Mouse (Mus musculus) B cell, adult (primary cell): ENCODE data around the gene Pcbp4. TPM values are rescaled to one million over a fixed set of nuclear protein-coding genes. Genes with fewer than 3 reads are reported as not detected.

Source experiments
- total RNA-seq: library from RNA; stranded (reverse); gene quantifications from 4 replicates; pipeline ENCODE4 v1.2.4, GENCODE M21; 2023; ENCODE audit not compliant: inconsistent age

Pcbp4 gene
- 3.9 to 8.1 TPM (median 6.0 TPM) in 4 replicates for total RNA-seq

GRCm38 (mm10) chr9:106453271-106454070 is at the start of gene Pcbp4:
Gene Pcbp4 (plus strand): TSS chr9:106453291.

GRCm38 (mm10) chr9:106429221-106430014 is 23.7 kb upstream of the Pcbp4 start, which contains the start of gene Rpl29:
Gene Rpl29 (plus strand): TSS chr9:106429454.

GRCm38 (mm10) chr9:106447348-106447747 is 5.7 kb upstream of the Pcbp4 start, which contains the start of the genes Abhd14b and Abhd14a:
Gene Abhd14b (plus strand): TSS chr9:106447459.
Gene Abhd14a (minus strand): TSS chr9:106447678.

DNA sequence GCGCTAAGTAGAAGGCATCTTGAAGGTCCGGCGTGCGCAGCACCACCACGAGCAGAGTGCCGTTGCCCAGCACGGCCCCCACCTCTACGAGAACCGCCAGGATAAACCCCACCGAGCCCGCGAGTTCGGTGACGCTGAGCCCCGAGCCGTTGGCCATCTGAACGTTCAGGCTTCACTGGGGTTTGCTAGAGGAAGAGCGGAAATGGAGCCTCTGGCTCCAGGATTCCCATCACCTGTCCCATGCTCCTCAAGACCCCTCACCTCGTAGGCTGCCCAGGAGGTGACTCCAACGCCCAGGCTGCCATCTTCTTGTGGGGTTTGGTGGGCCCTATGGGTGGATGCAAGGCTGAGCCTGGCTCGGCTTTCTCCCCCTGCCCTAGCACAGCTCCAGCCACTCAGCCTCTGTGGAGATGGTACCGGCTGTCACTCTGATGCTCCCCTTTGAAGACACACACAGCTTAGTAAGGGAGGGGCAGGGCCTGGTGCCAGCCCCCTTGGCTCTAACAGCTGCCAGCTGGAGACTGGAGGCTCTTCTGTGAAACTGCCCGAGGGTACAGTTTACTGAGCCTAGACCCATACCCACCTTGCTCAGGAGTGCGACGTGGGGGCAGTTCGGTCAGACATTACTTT is 12.6 kb downstream of the Pcbp4 start, which contains the start of gene Gpr62:
Gene Gpr62 (minus strand): TSS at position 368 of the 630 bp plus-strand sequence.

GRCm38 (mm10) chr9:106475663-106476001 is 22.5 kb downstream of the Pcbp4 start, which contains the start of gene Rrp9:
Gene Rrp9 (plus strand): TSS chr9:106475963.

GRCm38 (mm10) chr9:106476924-106477484 is 23.9 kb downstream of the Pcbp4 start, which contains the start of gene Parp3:
Gene Parp3 (minus strand): TSS chr9:106476949.

GRCm38 (mm10) chr9:106499667-106500066 is 46.6 kb downstream of the Pcbp4 start, which contains the start of gene Iqcf1:
Gene Iqcf1 (plus strand): TSS chr9:106499967.

Other genes with a start within 250 kb of the Pcbp4 start
- 150 to 158 TPM (median 156 TPM) in 4 replicates for gene Tlr9, start 230.7 kb upstream of the Pcbp4 start, total RNA-seq
- 39.6 to 44.4 TPM (median 41.5 TPM) in 4 replicates for gene Alas1, start 204.6 kb upstream of the Pcbp4 start, total RNA-seq
- 3.7 to 6.3 TPM (median 4.5 TPM) in 4 replicates for gene Poc1a, start 172.2 kb upstream of the Pcbp4 start, total RNA-seq
- 27.3 to 29.8 TPM (median 27.7 TPM) in 4 replicates for gene Dusp7, start 84.7 kb upstream of the Pcbp4 start, total RNA-seq
- gene Rpl29, start 23.8 kb upstream of the Pcbp4 start, total RNA-seq = 694 to 757 TPM (median 709 TPM) in 4 replicates
- 16.8 to 22.2 TPM (median 18.6 TPM) in 4 replicates for gene Acy1, start 15.0 kb upstream of the Pcbp4 start, total RNA-seq
- 3.9 to 5.9 TPM (median 5.2 TPM) in 4 replicates for gene Abhd14b, start 5.8 kb upstream of the Pcbp4 start, total RNA-seq
- gene Abhd14a, start 5.6 kb upstream of the Pcbp4 start, total RNA-seq = 3.8 to 9.2 TPM (median 7.6 TPM) in 4 replicates
- 0.26 to 0.93 TPM (median 0.42 TPM) in 3 of 4 replicates, not detected in the other for gene Gpr62, start 12.6 kb downstream of the Pcbp4 start, total RNA-seq
- 53.8 to 65.3 TPM (median 59.2 TPM) in 4 replicates for gene Rrp9, start 22.7 kb downstream of the Pcbp4 start, total RNA-seq
- 45.8 to 57.6 TPM (median 49.2 TPM) in 4 replicates for gene Parp3, start 23.7 kb downstream of the Pcbp4 start, total RNA-seq
- not detected in 4 replicates for gene Iqcf1, start 46.7 kb downstream of the Pcbp4 start, total RNA-seq
- gene Iqcf5, start 61.3 kb downstream of the Pcbp4 start, total RNA-seq = 1.4 TPM in 1 of 4 replicates, not detected in the others
- not detected in 4 replicates for gene Iqcf3, start 108.3 kb downstream of the Pcbp4 start, total RNA-seq
- gene Iqcf4, start 117.7 kb downstream of the Pcbp4 start, total RNA-seq = not detected in 4 replicates
- gene Iqcf6, start 173.3 kb downstream of the Pcbp4 start, total RNA-seq = not detected in 4 replicates
- gene Grm2, start 202.8 kb downstream of the Pcbp4 start, total RNA-seq = not detected in 4 replicates
- 33.3 to 39.5 TPM (median 36.0 TPM) in 4 replicates for gene Tex264, start 232.6 kb downstream of the Pcbp4 start, total RNA-seq